Mouse (Mus musculus) neutrophil, adult 5-6 weeks (primary cell): ENCODE data around the gene Arid1b. TPM values are rescaled to one million over a fixed set of nuclear protein-coding genes. Genes with fewer than 3 reads are reported as not detected.

Experiments used
- ATAC-seq: fragments of 151-379, 151-347 bp; 2 replicates; pipeline ENCODE4 v1.8.0; 2017; ENCODE audit warnings: mild to moderate bottlenecking, moderate TSS enrichment; ENCODE audit not compliant: insufficient number of reproducible peaks, poor library complexity, low FRiP score, severe bottlenecking; ENCODE audit errors: extremely low read depth
- total RNA-seq: library from RNA; stranded (forward); fragments of 200-1000 nt; gene quantifications from 2 replicates; pipeline ENCODE4 v1.2.3, GENCODE M21; 2017

Arid1b gene
- total RNA-seq, 1 experiment from 2014 or later, result 54.9 TPM

- ATAC-seq, result no peak
Measured at GRCm38 (mm10) chr17:5190367-5190766, 196.2 kb downstream of the Arid1b start.

GRCm38 (mm10) chr17:5194157-5194916 is 200.2 kb downstream of the Arid1b start:
- no peak for ATAC-seq

GRCm38 (mm10) chr17:5195397-5195796 is 201.3 kb downstream of the Arid1b start:
- ATAC-seq, result peak; percentile 92

GRCm38 (mm10) chr17:5196005-5196404 is 201.9 kb downstream of the Arid1b start:
- no peak for ATAC-seq

GRCm38 (mm10) chr17:5196508-5196907 is 202.4 kb downstream of the Arid1b start:
- no peak for ATAC-seq

- ATAC-seq, result no peak
Measured at GRCm38 (mm10) chr17:5197083-5197482, 203.0 kb downstream of the Arid1b start.

GRCm38 (mm10) chr17:5197765-5198164 is 203.6 kb downstream of the Arid1b start:
- no peak for ATAC-seq

- no peak for ATAC-seq
Measured at GRCm38 (mm10) chr17:5198252-5198651, 204.1 kb downstream of the Arid1b start.

GRCm38 (mm10) chr17:5198811-5199210 is 204.7 kb downstream of the Arid1b start:
- no peak for ATAC-seq

GRCm38 (mm10) chr17:5200638-5201037 is 206.5 kb downstream of the Arid1b start:
- ATAC-seq, result no peak

GRCm38 (mm10) chr17:5201859-5202598 is 207.9 kb downstream of the Arid1b start:
- peak; percentile 65 for ATAC-seq

- ATAC-seq, result no peak
Measured at GRCm38 (mm10) chr17:5202756-5203155, 208.6 kb downstream of the Arid1b start.

GRCm38 (mm10) chr17:5203346-5204102 is 209.4 kb downstream of the Arid1b start:
- no peak for ATAC-seq

- ATAC-seq, result no peak
Measured at GRCm38 (mm10) chr17:5204103-5204665, 210.1 kb downstream of the Arid1b start.

GRCm38 (mm10) chr17:5205163-5205581 is 211.0 kb downstream of the Arid1b start:
- no peak for ATAC-seq

GRCm38 (mm10) chr17:5206731-5207130 is 212.6 kb downstream of the Arid1b start:
- ATAC-seq, result peak; percentile 47

GRCm38 (mm10) chr17:5207881-5208280 is 213.7 kb downstream of the Arid1b start:
- ATAC-seq, result no peak

- ATAC-seq, result peak; percentile 53
Measured at GRCm38 (mm10) chr17:5208362-5208761, 214.2 kb downstream of the Arid1b start.

- ATAC-seq, result no peak
Measured at GRCm38 (mm10) chr17:5209076-5209475, 214.9 kb downstream of the Arid1b start.
